Mouse (Mus musculus) heart, postnatal 0 days (tissue): ENCODE measurements around the gene Vat1. TPM values are rescaled to one million over a fixed set of nuclear protein-coding genes. Genes with fewer than 3 reads are reported as not detected.
"Not testable (repeated sequence)": the region's sequence is repeated elsewhere in the genome, so short reads cannot be mapped to it uniquely, and the experiment has no call there.

ENCODE experiments used
- ATAC-seq: fragments of 200-750 bp; cut with Nextera tagmentation; 2 replicates; pipeline ENCODE4 v1.8.0; 2017; ENCODE audit warnings: low read depth, moderate number of reproducible peaks, moderate library complexity; ENCODE audit not compliant: insufficient read depth
- DNase-seq: peaks from one replicate; pipeline ENCODE4 v3.0.0-alpha.2; 2016; ENCODE audit warnings: low spot score
- H3K27ac ChIP-seq: fragments of 300-500 bp; sonication (generic); 2 replicates; pipeline ENCODE4 v1.5.1; 2014; ENCODE audit warnings: low read depth, mild to moderate bottlenecking
- H3K27me3 ChIP-seq: fragments of 300-500 bp; sonication (generic); 2 replicates; pipeline ENCODE4 v1.6.1; 2014; ENCODE audit warnings: low read length, mixed read lengths; ENCODE audit not compliant: control insufficient read depth, insufficient read depth
- H3K36me3 ChIP-seq: fragments of 300-500 bp; sonication (generic); replicated peaks from 2 replicates; pipeline ENCODE4 v1.6.1; 2014; ENCODE audit warnings: low read length, mixed read lengths; ENCODE audit not compliant: control insufficient read depth, insufficient read depth
- H3K4me1 ChIP-seq: fragments of 300-500 bp; sonication (generic); 2 replicates; pipeline ENCODE4 v1.6.1; 2014; ENCODE audit warnings: antibody characterized with exemption; ENCODE audit not compliant: control insufficient read depth, insufficient read depth
- H3K4me2 ChIP-seq: fragments of 300-500 bp; sonication (generic); 2 replicates; pipeline ENCODE4 v1.6.1; 2014; ENCODE audit warnings: low read depth, mild to moderate bottlenecking, low read length, moderate library complexity
- H3K4me3 ChIP-seq: fragments of 300-500 bp; sonication (generic); 2 replicates; pipeline ENCODE4 v1.5.1; 2014; ENCODE audit warnings: low read depth, low read length
- H3K9ac ChIP-seq: fragments of 300-500 bp; sonication (generic); replicated peaks from 2 replicates; pipeline ENCODE4 v1.6.1; 2014; ENCODE audit warnings: low read depth, low read length, mixed read lengths
- H3K9me3 ChIP-seq: fragments of 300-500 bp; sonication (generic); replicated peaks from 2 replicates; pipeline ENCODE4 v1.6.1; 2016; ENCODE audit warnings: low read length; ENCODE audit not compliant: control insufficient read depth
- CTCF ChIP-seq: IDR thresholded peaks from 2 replicates; pipeline ENCODE4 v1.5.1; 2016; ENCODE audit warnings: antibody characterized with exemption, control low read depth, low read depth
- EP300 ChIP-seq: IDR thresholded peaks from 2 replicates; pipeline ENCODE4 v1.6.1; 2016; ENCODE audit warnings: antibody characterized with exemption, low read depth
- WGBS: fragments of 180-500 bp; shearing (Covaris S2); extraction: QIAGEN DNeasy Blood & Tissue Kit; methylation state at CpG from one replicate; pipeline ENCODE4 v1.1.7; 2014; 5-methylcytosine and 5-hydroxymethylcytosine counted together
- polyA plus RNA-seq: library from polyadenylated mRNA; unstranded; fragments of >200 nt; fragmentation: Nextera tagmentation; extraction: Ambion mirVana; gene quantifications from 2 replicates; pipeline ENCODE4 v1.2.1, GENCODE M21; 2015
- total RNA-seq: library from RNA; depleted of rRNA; stranded (reverse); fragments of >200 nt; gene quantifications from 2 replicates; pipeline ENCODE4 v1.2.3, GENCODE M21; 2014; ENCODE audit warnings: low replicate concordance

Vat1 gene
- total and polyA plus RNA-seq, 2 experiments from 2014 or later: 19.7 to 82.0 TPM

DNA sequence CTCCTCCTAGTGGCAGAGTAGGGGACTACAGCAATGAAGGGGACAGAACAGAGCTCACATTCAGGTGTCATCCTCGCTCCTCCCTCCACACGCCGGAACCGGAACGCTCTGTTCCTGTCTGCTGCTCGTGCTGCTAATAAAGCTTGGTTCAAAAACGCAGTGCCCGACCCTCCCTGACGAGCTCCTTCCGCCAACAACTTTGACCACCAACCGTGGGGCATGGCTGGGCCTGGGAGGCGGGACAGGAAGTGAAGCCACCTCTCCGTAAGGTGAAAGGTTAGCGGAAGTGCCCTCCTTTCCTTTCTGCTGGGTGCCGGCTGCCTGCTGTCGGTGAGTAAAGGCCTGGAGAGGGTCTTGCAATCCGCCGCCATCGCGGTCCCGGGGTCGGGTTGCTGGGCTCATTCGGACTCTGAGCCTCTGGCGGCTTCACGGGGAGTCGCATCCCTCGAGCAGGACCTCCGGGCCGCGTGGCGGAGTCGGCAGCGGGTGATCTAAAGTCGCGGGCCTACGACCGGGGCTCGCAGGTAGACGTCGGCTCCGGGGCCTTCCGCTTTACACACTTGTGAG lies 23.8 kb downstream of the Vat1 start, which contains the start of gene Rpl27:
Gene Rpl27 (plus strand): TSS at position 172 of the 567 bp plus-strand sequence.
- no peaks in the 10 kb centered on the region for H3K27me3 ChIP-seq
- DNase-seq (peak; percentile 100), ATAC-seq (peak; percentile 98)
- WGBS: under 1% methylated on average over 42 of the region's 42 CpGs
- no peaks in the 10 kb centered on the region for H3K4me1 ChIP-seq
- H3K4me2 ChIP-seq: peak within 1 kb of the TSS; percentile 71
- no peaks in the 10 kb centered on the region for H3K9me3 ChIP-seq
- peaks cover 22% of the 10 kb centered on the region for H3K36me3 ChIP-seq
- peak within 1 kb of the TSS; percentile 84 for H3K4me3 ChIP-seq
- peak; percentile 89 for TF ChIP-seq CTCF
- TF ChIP-seq EP300: peak; percentile 96
- H3K9ac ChIP-seq: peak within 1 kb of the TSS; percentile 95
- peak within 1 kb of the TSS; percentile 91 for H3K27ac ChIP-seq

DNA sequence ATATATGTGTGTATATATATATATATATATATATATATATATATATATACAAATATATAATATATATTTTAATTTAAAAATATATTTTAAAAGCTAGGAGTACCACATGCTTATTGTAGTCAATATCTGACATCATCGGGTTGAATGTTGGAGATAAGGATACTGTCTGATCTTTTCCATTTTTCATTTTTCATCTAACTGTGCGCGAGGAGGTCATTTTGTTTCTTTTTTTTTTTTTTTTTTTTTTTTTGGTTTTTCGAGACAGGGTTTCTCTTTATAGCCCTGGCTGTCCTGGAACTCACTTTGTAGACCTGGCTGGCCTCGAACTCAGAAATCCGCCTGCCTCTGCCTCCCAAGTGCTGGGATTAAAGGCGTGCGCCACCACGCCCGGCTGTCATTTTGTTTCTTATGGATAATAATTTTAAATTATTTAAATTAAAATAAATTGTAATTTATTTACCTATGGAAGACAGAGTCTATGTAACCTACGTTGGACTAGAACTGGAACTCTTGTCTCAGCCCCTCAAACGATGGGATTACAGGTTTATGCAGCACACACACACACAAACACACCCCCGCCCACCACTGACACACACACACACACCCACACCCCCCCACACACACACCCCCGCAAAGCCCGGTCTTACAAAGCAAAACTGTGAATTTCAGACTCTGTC lies 24.4 kb downstream of the Vat1 start:
- not testable (repeated sequence) for DNase-seq, H3K9ac ChIP-seq, H3K27me3 ChIP-seq, H3K4me1 ChIP-seq, ATAC-seq, H3K9me3 ChIP-seq, H3K27ac ChIP-seq
- 37% methylated on average over 14 of the region's 15 CpGs for WGBS
- Histone ChIP-seq H3K4me3 (peak overlapping the region; percentile 26), H3K4me2 (peak overlapping the region; percentile 53), H3K36me3 (peaks cover 22% of the 10 kb centered on the region)

DNA sequence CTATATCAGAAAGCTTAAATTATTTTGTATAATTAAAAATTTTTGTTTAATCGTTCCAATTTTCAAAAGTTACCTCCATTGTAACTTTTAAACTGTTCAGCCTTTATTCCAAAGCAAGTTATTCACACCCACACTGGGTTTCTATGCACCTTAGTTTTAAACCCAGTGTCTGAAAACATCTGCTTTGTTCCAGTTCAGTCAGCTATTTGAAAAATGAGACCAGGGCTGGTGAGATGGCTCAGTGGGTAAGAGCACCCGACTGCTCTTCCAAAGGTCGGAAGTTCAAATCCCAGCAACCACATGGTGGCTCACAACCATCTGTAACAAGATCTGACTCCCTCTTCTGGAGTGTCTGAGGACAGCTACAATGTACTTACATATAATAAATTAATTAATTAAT lies 28.0 kb downstream of the Vat1 start:
- not testable (repeated sequence) for ATAC-seq, DNase-seq, H3K4me3 ChIP-seq, H3K4me2 ChIP-seq, H3K9ac ChIP-seq, H3K27ac ChIP-seq, H3K4me1 ChIP-seq, H3K9me3 ChIP-seq, H3K27me3 ChIP-seq
- WGBS: 53% methylated on average over 3 of the region's 3 CpGs
- H3K36me3 ChIP-seq: peaks cover 28% of the 10 kb centered on the region

DNA sequence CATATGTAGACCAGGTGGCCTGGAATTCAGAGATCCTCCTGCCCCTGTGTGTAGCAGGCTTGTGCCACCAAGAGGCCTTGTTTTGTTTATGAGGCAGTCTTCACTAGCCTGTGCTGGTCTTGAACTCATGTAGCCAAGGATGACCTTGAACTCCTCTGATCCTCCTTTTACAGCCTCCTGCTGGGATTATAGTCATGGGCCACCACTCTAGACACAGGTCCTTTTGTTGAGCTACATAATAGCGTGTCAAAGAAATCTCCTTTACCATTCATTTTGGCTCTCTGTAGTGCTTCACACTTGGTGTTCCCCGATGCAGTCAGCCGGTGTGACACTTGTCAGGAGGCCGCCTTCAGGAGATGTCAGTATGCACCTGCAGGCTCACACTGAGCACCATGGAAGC lies 29.1 kb downstream of the Vat1 start:
- no peak for ATAC-seq
- no peaks in the 10 kb centered on the region for H3K27me3 ChIP-seq

DNA sequence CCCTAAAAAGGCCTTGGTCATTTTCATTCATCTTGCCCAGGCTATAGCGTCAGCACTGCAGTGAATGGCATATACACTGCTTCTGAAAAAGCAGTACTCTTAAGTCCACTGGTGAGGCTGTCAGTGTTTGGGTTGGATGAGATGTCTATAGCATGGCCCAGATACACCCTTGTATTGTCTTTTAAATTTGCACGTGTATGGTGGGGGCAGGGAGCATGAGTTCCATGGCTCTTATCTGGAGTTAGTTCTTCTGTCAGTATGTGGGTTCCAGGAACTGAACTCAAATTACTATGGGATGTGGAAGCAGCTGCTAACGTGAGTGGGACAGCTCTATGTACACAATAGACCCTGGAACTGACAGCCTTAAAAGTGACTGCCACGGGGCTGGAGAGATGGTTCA lies 30.2 kb downstream of the Vat1 start:
- TF ChIP-seq EP300 (no peak), CTCF (no peak)
- DNase-seq: no peak
- H3K4me1 ChIP-seq: no peaks in the 10 kb centered on the region
- no peak overlapping the region for H3K9ac ChIP-seq
- no peak overlapping the region for H3K4me3 ChIP-seq
- WGBS: 64% methylated on average over 4 of the region's 4 CpGs
- H3K27me3 ChIP-seq: no peaks in the 10 kb centered on the region
- H3K36me3 ChIP-seq: peaks cover 45% of the 10 kb centered on the region
- H3K9me3 ChIP-seq: no peaks in the 10 kb centered on the region
- no peak overlapping the region for H3K4me2 ChIP-seq
- no peak for ATAC-seq
- H3K27ac ChIP-seq: no peak overlapping the region

More for the DNA sequence above, 29.1 kb downstream of the Vat1 start:
- Histone ChIP-seq H3K9me3 (no peaks in the 10 kb centered on the region), H3K36me3 (peaks cover 34% of the 10 kb centered on the region), H3K4me2 (no peak overlapping the region), H3K27ac (no peak overlapping the region), H3K4me3 (no peak overlapping the region), H3K9ac (no peak overlapping the region), H3K4me1 (no peaks in the 10 kb centered on the region)
- TF ChIP-seq CTCF (no peak), EP300 (no peak)
- DNase-seq: no peak
- WGBS: 80% methylated on average over 4 of the region's 4 CpGs

DNA sequence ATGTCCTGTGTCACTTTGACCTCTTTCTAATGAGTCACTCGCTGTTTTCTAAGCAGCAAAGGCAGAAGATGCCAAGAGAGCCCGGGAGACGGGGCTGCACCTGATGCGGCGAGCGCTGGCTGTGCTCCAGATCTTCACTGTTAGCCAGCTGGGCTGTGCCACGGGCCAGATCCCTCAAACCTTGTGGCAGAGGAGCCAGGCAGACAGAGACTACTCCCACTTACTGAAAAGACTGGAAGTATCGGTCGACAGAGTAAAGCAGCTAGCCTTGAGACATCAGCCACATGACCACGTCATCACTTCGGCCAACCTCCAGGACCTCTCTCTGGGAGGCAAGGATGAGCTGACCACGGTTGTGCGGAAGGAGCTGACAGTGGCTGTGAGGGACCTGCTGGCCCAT lies 32.6 kb downstream of the Vat1 start:
- H3K9ac ChIP-seq: no peak overlapping the region
- 73% methylated on average over 13 of the region's 13 CpGs for WGBS
- H3K4me1 ChIP-seq: no peaks in the 10 kb centered on the region
- no peak overlapping the region for H3K4me2 ChIP-seq
- TF ChIP-seq CTCF (no peak), EP300 (no peak)
- ATAC-seq (no peak), DNase-seq (no peak)
- H3K4me3 ChIP-seq: no peak overlapping the region
- peaks cover 59% of the 10 kb centered on the region for H3K36me3 ChIP-seq
- H3K27me3 ChIP-seq: no peaks in the 10 kb centered on the region
- no peaks in the 10 kb centered on the region for H3K9me3 ChIP-seq
- no peak overlapping the region for H3K27ac ChIP-seq
